Mouse (Mus musculus) heart, adult 2 months (tissue): ENCODE measurements around the gene Pex19.

Experiments
- EP300 ChIP-seq: fragments of 200-500 bp; IDR thresholded peaks from 2 replicates; pipeline ENCODE4 v1.6.1; 2011; ENCODE audit warnings: low read depth, low read length, control low read depth; ENCODE audit not compliant: insufficient read depth
- POLR2A ChIP-seq: fragments of 200-500 bp; IDR thresholded peaks from 2 replicates; pipeline ENCODE4 v1.6.1; 2011; ENCODE audit warnings: mild to moderate bottlenecking, low read depth, low read length, control low read depth; ENCODE audit not compliant: insufficient read depth

DNA sequence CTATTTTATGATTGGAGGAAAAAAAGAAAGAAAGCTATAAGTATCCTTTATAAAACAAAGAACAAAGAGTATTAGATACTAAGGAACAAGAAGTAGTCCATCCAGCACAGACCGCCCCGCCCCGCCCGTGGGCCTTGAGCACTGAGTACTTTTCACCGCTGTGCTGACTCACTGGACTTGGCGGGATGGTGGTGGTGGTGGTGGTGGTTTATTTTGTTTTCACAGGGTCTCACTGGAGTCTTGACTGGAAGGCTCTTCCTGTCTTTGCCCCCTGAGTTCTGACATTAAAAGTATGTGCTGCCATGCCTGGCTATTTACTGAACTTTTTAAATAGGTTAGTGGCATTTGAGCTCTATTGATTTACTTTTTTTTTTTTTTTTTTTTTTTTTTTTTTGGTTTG, 56.5 kb downstream of the Pex19 start:
- TF ChIP-seq POLR2A: no peak
- TF ChIP-seq EP300: no peak
